Mouse (Mus musculus): ENCODE results near the gene Zfp644. TPM values are rescaled to one million over a fixed set of nuclear protein-coding genes. Genes with fewer than 3 reads are reported as not detected.

The Zfp644 gene
- total RNA-seq, 1 experiment, result 65.6 TPM

DNA sequence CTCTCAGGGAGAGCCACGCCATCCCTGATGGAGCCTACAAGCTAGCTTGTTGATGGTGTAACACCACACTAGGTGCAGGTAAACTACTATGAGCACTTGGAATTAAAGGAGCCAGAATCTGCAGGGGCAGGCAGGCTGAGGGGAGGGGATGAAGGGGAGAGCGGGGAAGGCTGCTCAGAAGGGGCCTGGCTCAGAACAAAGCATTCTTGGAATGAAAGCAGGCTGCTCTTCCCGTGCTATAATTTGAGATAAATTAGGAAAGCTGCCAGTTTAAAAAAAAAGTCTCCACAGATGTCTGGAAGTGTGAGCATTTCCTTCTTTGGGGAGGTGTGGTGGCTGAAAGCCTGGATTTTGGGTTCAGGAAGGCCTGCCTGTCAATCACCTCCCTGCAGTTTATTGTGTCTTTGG, 14.8 kb upstream of the Zfp644 start:
- H3K36me3 ChIP-seq (ENCODE audit: control insufficient read depth, insufficient read depth, low read length, poor library complexity, severe bottlenecking), result no peaks in the 10 kb centered on the region
- in situ Hi-C loops (cut with MboI; ENCODE audit: low sequenced_read_pairs in 2 of 2, unreplicated experiment in 2 of 2), result no loop called here
- H3K4me1 ChIP-seq (ENCODE audit: control insufficient read depth in 2 of 2, insufficient read depth in 2 of 2, low read length in 2 of 2, poor library complexity in 1 of 2), result peaks cover 3 to 10% of the 10 kb centered on the region in 2 experiments; a peak in 2 of 4 replicates
- no peaks in the 10 kb centered on the region for H3K9me3 ChIP-seq (ENCODE audit: control insufficient read depth, insufficient read depth, low read depth, low read length)
- no peak overlapping the region for H3K9ac ChIP-seq (ENCODE audit: insufficient read depth, low read depth, low read length, poor library complexity, severe bottlenecking)
- no peak overlapping the region for H3K27ac ChIP-seq (ENCODE audit: insufficient read depth, low read depth, low read length, poor library complexity, severe bottlenecking)
- TF ChIP-seq ZC3H11A (IDR thresholded peaks at IDR 0.05; ENCODE audit: borderline replicate concordance, low read depth, low read length) (no peak), ZNF384 (IDR thresholded peaks at IDR 0.05; ENCODE audit: low read depth, low read length) (no peak), HCFC1 (IDR thresholded peaks at IDR 0.05; ENCODE audit: borderline replicate concordance, insufficient read depth, low read length) (no peak), MAFK (IDR thresholded peaks at IDR 0.05; ENCODE audit: insufficient read depth, low read depth, low read length) (no peak), CHD2 (IDR thresholded peaks at IDR 0.05; ENCODE audit: low read depth, low read length) (no peak)
- H3K4me3 ChIP-seq (ENCODE audit: insufficient read depth in 1 of 2, low read depth in 1 of 2, low read length in 2 of 2, poor library complexity in 1 of 2, severe bottlenecking in 1 of 2), result no peak overlapping the region
- no peak for DNase-seq (ENCODE audit: low read depth, low spot score)

DNA sequence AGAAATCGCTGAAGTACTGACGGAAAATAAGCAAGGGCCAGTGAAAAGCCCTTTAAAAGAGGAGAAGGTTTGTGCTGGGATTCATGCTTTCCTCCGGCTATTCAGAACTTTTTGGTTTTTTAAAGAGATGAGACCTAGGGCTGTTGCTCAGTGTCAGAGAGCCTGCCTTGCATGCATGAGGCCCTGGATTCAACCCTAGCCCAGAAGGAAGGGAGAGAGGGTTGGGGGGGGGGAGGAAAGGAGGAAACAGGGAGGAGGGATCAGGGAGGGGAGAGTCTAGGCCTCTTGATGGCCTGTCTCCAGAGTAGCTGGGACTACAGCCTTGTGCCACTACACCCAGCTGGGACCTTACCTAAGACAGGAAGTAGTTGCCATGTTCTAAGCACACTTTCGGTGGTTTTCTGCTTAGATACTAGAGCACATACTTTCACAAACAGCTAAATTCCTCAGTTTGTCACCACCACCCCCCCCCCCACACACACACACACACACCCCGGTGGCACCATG, 14.2 kb upstream of the Zfp644 start:
- no peak overlapping the region for H3K4me3 ChIP-seq (ENCODE audit: insufficient read depth in 1 of 2, low read depth in 1 of 2, low read length in 2 of 2, poor library complexity in 1 of 2, severe bottlenecking in 1 of 2)
- DNase-seq (ENCODE audit: low read depth, low spot score), result no peak
- peaks cover 3 to 10% of the 10 kb centered on the region in 2 experiments; a peak in 2 of 4 replicates for H3K4me1 ChIP-seq (ENCODE audit: control insufficient read depth in 2 of 2, insufficient read depth in 2 of 2, low read length in 2 of 2, poor library complexity in 1 of 2)
- in situ Hi-C loops (cut with MboI; ENCODE audit: low sequenced_read_pairs in 2 of 2, unreplicated experiment in 2 of 2), result no loop called here
- TF ChIP-seq CHD2 (IDR thresholded peaks at IDR 0.05; ENCODE audit: low read depth, low read length) (no peak), MAFK (IDR thresholded peaks at IDR 0.05; ENCODE audit: insufficient read depth, low read depth, low read length) (no peak), ZC3H11A (IDR thresholded peaks at IDR 0.05; ENCODE audit: borderline replicate concordance, low read depth, low read length) (no peak)
- H3K27ac ChIP-seq (ENCODE audit: insufficient read depth, low read depth, low read length, poor library complexity, severe bottlenecking), result no peak overlapping the region
- no peak overlapping the region for H3K9ac ChIP-seq (ENCODE audit: insufficient read depth, low read depth, low read length, poor library complexity, severe bottlenecking)
- H3K36me3 ChIP-seq (ENCODE audit: control insufficient read depth, insufficient read depth, low read length, poor library complexity, severe bottlenecking), result no peaks in the 10 kb centered on the region
- no peaks in the 10 kb centered on the region for H3K9me3 ChIP-seq (ENCODE audit: control insufficient read depth, insufficient read depth, low read depth, low read length)

DNA sequence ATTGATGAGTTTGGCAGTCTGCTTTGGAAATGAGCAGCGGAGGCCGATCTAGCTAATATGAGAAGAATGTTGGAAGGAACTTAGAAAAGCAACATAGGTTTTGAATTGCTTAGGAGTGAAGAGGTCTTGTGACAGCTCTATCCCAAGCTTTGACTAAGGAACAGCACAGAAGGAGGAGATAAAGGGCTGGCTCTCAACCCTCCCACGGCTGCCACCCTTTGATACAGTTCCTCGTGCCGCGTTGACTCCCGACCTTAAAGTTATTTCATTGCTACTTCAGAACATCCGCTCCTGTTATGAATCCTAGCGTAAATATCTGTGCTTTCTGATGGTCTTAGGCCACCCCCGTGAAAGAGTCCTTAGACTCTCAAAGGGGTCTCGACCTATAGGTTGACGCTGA, 13.5 kb upstream of the Zfp644 start:
- no peak overlapping the region for H3K9ac ChIP-seq (ENCODE audit: insufficient read depth, low read depth, low read length, poor library complexity, severe bottlenecking)
- H3K9me3 ChIP-seq (ENCODE audit: control insufficient read depth, insufficient read depth, low read depth, low read length), result no peaks in the 10 kb centered on the region
- in situ Hi-C loops (cut with MboI; ENCODE audit: low sequenced_read_pairs in 2 of 2, unreplicated experiment in 2 of 2), result no loop called here
- H3K27ac ChIP-seq (ENCODE audit: insufficient read depth, low read depth, low read length, poor library complexity, severe bottlenecking), result no peak overlapping the region
- H3K4me3 ChIP-seq (ENCODE audit: insufficient read depth in 1 of 2, low read depth in 1 of 2, low read length in 2 of 2, poor library complexity in 1 of 2, severe bottlenecking in 1 of 2), result no peak overlapping the region
- peaks cover 3 to 10% of the 10 kb centered on the region in 2 experiments; a peak in 2 of 4 replicates for H3K4me1 ChIP-seq (ENCODE audit: control insufficient read depth in 2 of 2, insufficient read depth in 2 of 2, low read length in 2 of 2, poor library complexity in 1 of 2)
- H3K36me3 ChIP-seq (ENCODE audit: control insufficient read depth, insufficient read depth, low read length, poor library complexity, severe bottlenecking), result no peaks in the 10 kb centered on the region
- TF ChIP-seq HCFC1 (IDR thresholded peaks at IDR 0.05; ENCODE audit: borderline replicate concordance, insufficient read depth, low read length) (no peak), ZNF384 (IDR thresholded peaks at IDR 0.05; ENCODE audit: low read depth, low read length) (no peak), CHD2 (IDR thresholded peaks at IDR 0.05; ENCODE audit: low read depth, low read length) (no peak), ZC3H11A (IDR thresholded peaks at IDR 0.05; ENCODE audit: borderline replicate concordance, low read depth, low read length) (no peak), MAFK (IDR thresholded peaks at IDR 0.05; ENCODE audit: insufficient read depth, low read depth, low read length) (no peak)
- DNase-seq (ENCODE audit: low read depth, low spot score), result no peak

DNA sequence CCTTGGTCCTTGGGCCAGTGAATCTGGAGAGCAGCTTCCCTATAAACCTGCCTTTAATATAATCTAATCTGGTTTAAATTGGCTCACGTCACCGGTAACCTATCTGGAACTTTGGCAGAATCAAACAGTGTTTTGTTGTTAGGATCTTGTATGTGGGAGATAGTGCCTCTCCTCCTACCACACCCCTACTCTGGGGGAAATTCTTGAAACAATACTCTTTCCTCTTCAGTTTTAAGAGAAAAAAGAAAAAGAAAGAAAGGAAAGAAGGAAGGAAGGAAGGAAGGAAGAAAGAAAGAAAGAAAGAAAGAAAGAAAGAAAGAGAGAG, 13.0 kb upstream of the Zfp644 start:
- Histone ChIP-seq H3K36me3 (ENCODE audit: control insufficient read depth, insufficient read depth, low read length, poor library complexity, severe bottlenecking) (no peaks in the 10 kb centered on the region), H3K4me1 (ENCODE audit: control insufficient read depth in 2 of 2, insufficient read depth in 2 of 2, low read length in 2 of 2, poor library complexity in 1 of 2) (peaks cover 3 to 10% of the 10 kb centered on the region in 2 experiments; a peak in 2 of 4 replicates), H3K9me3 (ENCODE audit: control insufficient read depth, insufficient read depth, low read depth, low read length) (no peaks in the 10 kb centered on the region), H3K4me3 (ENCODE audit: insufficient read depth in 1 of 2, low read depth in 1 of 2, low read length in 2 of 2, poor library complexity in 1 of 2, severe bottlenecking in 1 of 2) (no peak overlapping the region), H3K27ac (ENCODE audit: insufficient read depth, low read depth, low read length, poor library complexity, severe bottlenecking) (no peak overlapping the region), H3K9ac (ENCODE audit: insufficient read depth, low read depth, low read length, poor library complexity, severe bottlenecking) (no peak overlapping the region)
- no peak for DNase-seq (ENCODE audit: low read depth, low spot score)
- in situ Hi-C loops (cut with MboI; ENCODE audit: low sequenced_read_pairs in 2 of 2, unreplicated experiment in 2 of 2), result no loop called here
- no peak for TF ChIP-seq HCFC1 (IDR thresholded peaks at IDR 0.05; ENCODE audit: borderline replicate concordance, insufficient read depth, low read length)
- TF ChIP-seq ZNF384 (IDR thresholded peaks at IDR 0.05; ENCODE audit: low read depth, low read length), result no peak
- TF ChIP-seq CHD2 (IDR thresholded peaks at IDR 0.05; ENCODE audit: low read depth, low read length), result no peak
- TF ChIP-seq ZC3H11A (IDR thresholded peaks at IDR 0.05; ENCODE audit: borderline replicate concordance, low read depth, low read length), result no peak
- no peak for TF ChIP-seq MAFK (IDR thresholded peaks at IDR 0.05; ENCODE audit: insufficient read depth, low read depth, low read length)
